Mouse (Mus musculus) heart, embryonic 15.5 days (tissue): Measurements from ENCODE around the gene Srrd. TPM values are rescaled to one million over a fixed set of nuclear protein-coding genes. Genes with fewer than 3 reads are reported as not detected.

Experiments used
- ATAC-seq: fragments of 200-750 bp; cut with Nextera tagmentation; replicated peaks from 2 replicates; pipeline ENCODE4 v1.8.0; 2017; ENCODE audit warnings: low read depth, moderate TSS enrichment; ENCODE audit not compliant: insufficient number of reproducible peaks, insufficient read depth, low FRiP score
- H3K27ac ChIP-seq: fragments of 300-500 bp; sonication (generic); 2 replicates; pipeline ENCODE4 v1.5.1; 2015; ENCODE audit warnings: mild to moderate bottlenecking, inconsistent platforms
- H3K27me3 ChIP-seq: fragments of 300-500 bp; sonication (generic); 2 replicates; pipeline ENCODE4 v1.6.1; 2015; ENCODE audit warnings: inconsistent platforms
- H3K36me3 ChIP-seq: fragments of 300-500 bp; sonication (generic); 2 replicates; pipeline ENCODE4 v1.6.1; 2015; ENCODE audit warnings: mild to moderate bottlenecking, inconsistent platforms
- H3K4me1 ChIP-seq: fragments of 300-500 bp; sonication (generic); replicated peaks from 2 replicates; pipeline ENCODE4 v1.6.1; 2015; ENCODE audit warnings: inconsistent platforms
- H3K4me2 ChIP-seq: fragments of 300-500 bp; sonication (generic); 2 replicates; pipeline ENCODE4 v1.6.1; 2015; ENCODE audit warnings: inconsistent platforms, mild to moderate bottlenecking, moderate library complexity
- H3K4me3 ChIP-seq: fragments of 300-500 bp; sonication (generic); 2 replicates; pipeline ENCODE4 v1.5.1; 2015; ENCODE audit warnings: mild to moderate bottlenecking, inconsistent platforms
- H3K9ac ChIP-seq: fragments of 300-500 bp; sonication (generic); 2 replicates; pipeline ENCODE4 v1.6.1; 2015; ENCODE audit warnings: mild to moderate bottlenecking, inconsistent platforms
- H3K9me3 ChIP-seq: fragments of 300-500 bp; sonication (generic); replicated peaks from 2 replicates; pipeline ENCODE4 v1.6.1; 2016; ENCODE audit warnings: inconsistent platforms
- WGBS: fragments of 180-500 bp; shearing (Covaris S2); methylation state at CpG from one replicate; pipeline ENCODE4 v1.1.7; 2015; ENCODE audit warnings: mixed read lengths; 5-methylcytosine and 5-hydroxymethylcytosine counted together
- polyA plus RNA-seq: library from polyadenylated mRNA; unstranded; fragments of >200 nt; fragmentation: Nextera tagmentation; extraction: Ambion mirVana; gene quantifications from 2 replicates; pipeline ENCODE4 v1.2.1, GENCODE M21; 2015

Gene Srrd
- polyA plus RNA-seq, 1 experiment from 2014 or later: 20.7 TPM

DNA sequence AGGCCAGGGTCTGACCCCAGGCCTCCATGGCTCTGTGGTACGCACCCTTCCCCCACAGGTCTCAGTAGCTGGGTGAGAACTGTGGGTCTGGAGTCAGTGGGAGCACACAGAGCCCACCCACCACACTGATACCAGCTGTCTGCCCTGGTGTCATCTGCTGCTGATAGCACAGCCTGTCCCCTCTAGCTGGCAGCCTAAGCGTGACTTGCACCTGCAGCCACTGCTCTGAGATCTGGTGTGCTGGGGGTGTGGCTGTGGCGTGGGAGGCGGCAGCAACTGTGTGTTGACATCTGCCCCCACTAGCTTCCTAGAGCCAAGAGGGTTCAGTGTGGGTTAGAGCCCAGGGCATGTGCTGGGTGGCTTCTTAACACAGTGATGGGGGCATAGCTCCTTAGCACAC is 33.3 kb upstream of the Srrd start:
- no peak overlapping the region for H3K4me2 ChIP-seq
- H3K36me3 ChIP-seq: peaks cover 24% of the 10 kb centered on the region
- H3K27me3 ChIP-seq: no peaks in the 10 kb centered on the region; the same call in 1 of the 2 replicates
- no peaks in the 10 kb centered on the region for H3K9me3 ChIP-seq
- no peaks in the 10 kb centered on the region for H3K4me1 ChIP-seq
- no peak overlapping the region for H3K27ac ChIP-seq
- ATAC-seq: no peak
- no peak overlapping the region for H3K9ac ChIP-seq
- H3K4me3 ChIP-seq: no peak overlapping the region
- 80% methylated on average over 4 of the region's 4 CpGs for WGBS

DNA sequence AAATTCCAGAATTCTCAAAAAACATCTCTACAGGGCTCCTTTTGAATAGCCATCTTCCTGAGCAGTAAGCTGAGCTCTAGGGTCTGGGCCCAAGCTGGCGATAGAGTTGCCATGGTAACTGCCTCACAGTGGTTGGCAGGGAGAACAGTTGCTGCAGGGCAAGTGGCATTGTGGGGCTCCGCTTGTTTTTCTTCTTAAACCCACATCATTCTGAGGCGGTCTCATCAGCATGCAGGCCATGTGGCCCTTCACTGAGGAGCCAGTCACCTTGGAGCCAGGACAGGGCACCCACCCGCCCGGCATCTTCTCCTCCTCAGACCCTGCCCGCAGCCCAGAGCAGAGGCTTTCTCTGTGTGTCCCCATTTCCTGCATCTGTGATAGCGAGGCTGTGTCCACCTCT is 29.1 kb upstream of the Srrd start:
- no peak overlapping the region for H3K4me3 ChIP-seq
- H3K9ac ChIP-seq: no peak overlapping the region
- H3K27ac ChIP-seq: no peak overlapping the region
- no peaks in the 10 kb centered on the region for H3K27me3 ChIP-seq
- no peaks in the 10 kb centered on the region for H3K9me3 ChIP-seq
- H3K4me2 ChIP-seq: no peak overlapping the region
- no peak for ATAC-seq
- 79% methylated on average over 7 of the region's 7 CpGs for WGBS
- no peaks in the 10 kb centered on the region for H3K4me1 ChIP-seq
- peaks cover 30% of the 10 kb centered on the region for H3K36me3 ChIP-seq

DNA sequence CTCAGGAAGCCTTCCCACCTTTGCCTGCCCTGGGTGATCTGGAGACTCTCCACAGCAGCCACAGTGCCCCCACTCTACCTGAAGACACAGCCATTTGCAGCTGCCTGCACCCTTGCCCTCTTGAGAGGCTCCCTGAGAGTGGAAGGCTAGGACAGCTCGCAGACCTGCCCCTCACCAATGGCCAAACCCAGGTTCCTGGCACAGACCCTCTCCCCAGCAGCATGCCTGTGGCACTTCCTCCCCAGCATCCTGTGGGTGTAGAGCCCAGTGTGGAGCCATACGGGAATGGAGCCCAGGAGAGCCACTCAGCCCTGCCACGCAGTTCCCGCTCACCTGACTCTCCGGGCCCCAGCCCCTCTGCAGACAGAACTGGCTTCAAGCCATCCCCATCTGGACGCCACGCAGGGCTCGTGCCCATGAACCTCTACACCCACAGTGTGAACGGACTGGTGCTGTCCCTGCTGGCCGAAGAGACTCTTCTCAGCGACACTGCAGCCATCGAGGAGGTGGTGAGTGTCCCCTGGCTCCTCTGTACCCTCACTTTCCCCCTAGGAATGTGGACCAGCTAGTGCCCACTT is 27.5 kb upstream of the Srrd start:
- H3K27ac ChIP-seq: no peak overlapping the region
- H3K27me3 ChIP-seq: no peaks in the 10 kb centered on the region
- 90% methylated on average over 12 of the region's 12 CpGs for WGBS
- H3K9ac ChIP-seq: no peak overlapping the region
- peaks cover 36% of the 10 kb centered on the region for H3K36me3 ChIP-seq
- H3K4me3 ChIP-seq: no peak overlapping the region
- no peaks in the 10 kb centered on the region for H3K9me3 ChIP-seq
- no peaks in the 10 kb centered on the region for H3K4me1 ChIP-seq
- no peak overlapping the region for H3K4me2 ChIP-seq
- ATAC-seq: no peak

DNA sequence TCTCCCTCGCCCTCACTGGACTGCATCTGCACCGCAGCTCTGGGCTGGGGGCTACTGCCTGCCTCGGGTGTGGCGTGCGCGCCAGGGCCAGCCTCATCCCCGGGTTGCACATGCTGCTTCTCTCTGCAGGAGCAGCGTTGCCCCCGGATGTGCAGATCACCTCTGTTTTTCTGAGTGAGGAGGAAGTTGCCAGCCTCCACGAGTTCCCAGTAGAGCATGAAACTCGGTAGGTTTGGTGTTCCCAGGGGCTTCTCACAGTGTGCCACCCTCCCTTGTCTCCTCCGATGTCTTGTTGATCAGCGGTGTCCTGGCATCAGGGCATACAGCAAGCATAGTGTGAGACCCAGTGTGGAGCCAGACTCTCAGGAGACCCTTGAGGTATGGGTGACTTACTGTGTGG is 26.5 kb upstream of the Srrd start:
- Histone ChIP-seq H3K27me3 (no peaks in the 10 kb centered on the region), H3K9me3 (no peaks in the 10 kb centered on the region), H3K9ac (no peak overlapping the region), H3K27ac (no peak overlapping the region), H3K4me3 (no peak overlapping the region), H3K4me2 (no peak overlapping the region), H3K4me1 (no peaks in the 10 kb centered on the region), H3K36me3 (peaks cover 30% of the 10 kb centered on the region)
- whole genome bisulfite sequencing: 91% methylated on average over 13 of the region's 13 CpGs
- ATAC-seq: no peak

DNA sequence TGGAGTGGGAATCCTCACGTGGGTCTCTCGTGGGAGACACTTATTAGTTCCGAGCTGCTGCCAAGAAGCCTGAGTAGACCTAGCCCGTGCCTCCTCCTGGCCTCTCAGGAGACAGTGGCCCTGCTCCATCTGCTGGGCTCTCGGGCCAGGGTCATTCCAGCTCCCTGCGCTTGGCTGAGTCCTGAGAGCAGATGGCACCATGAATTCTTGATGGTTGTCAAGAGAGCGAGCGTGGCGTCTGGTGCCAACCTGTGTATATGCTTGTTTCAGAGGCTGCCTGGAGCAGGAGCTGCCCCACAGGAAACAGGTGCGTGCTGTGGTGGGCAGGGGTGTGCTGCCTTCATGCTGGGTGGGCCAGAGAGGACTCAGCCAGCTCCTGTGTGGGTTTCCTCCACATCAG is 25.8 kb upstream of the Srrd start:
- Histone ChIP-seq H3K4me3 (no peak overlapping the region), H3K9ac (no peak overlapping the region), H3K4me1 (no peaks in the 10 kb centered on the region), H3K4me2 (no peak overlapping the region), H3K27ac (no peak overlapping the region), H3K9me3 (no peaks in the 10 kb centered on the region), H3K27me3 (no peaks in the 10 kb centered on the region), H3K36me3 (peaks cover 36% of the 10 kb centered on the region)
- no peak for ATAC-seq
- 86% methylated on average over 10 of the region's 10 CpGs for WGBS

DNA sequence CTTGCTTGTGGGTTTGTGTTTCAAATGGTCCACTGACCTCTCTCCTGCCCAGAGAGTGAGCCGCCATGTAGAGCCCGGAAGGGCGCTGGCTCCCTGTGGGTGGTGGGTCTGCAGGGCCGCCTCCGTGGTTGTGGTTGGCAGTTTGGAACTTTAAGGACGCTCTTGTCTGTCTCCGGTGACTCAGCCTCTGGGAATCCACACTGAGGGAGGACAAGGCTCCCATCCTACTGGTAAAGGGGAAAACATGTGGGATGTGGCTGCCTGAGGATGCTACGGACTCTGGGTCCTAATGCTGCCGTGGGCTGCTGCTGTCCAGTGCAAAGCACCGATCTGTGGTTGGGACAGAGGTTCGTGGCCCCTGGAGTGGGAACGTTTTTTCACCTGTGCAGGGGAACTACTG is 25.1 kb upstream of the Srrd start:
- Histone ChIP-seq H3K27me3 (no peaks in the 10 kb centered on the region), H3K27ac (no peak overlapping the region), H3K9ac (no peak overlapping the region), H3K36me3 (peaks cover 43% of the 10 kb centered on the region), H3K4me1 (no peaks in the 10 kb centered on the region), H3K4me3 (no peak overlapping the region), H3K4me2 (no peak overlapping the region), H3K9me3 (no peaks in the 10 kb centered on the region)
- 77% methylated on average over 12 of the region's 12 CpGs for WGBS
- ATAC-seq: no peak

DNA sequence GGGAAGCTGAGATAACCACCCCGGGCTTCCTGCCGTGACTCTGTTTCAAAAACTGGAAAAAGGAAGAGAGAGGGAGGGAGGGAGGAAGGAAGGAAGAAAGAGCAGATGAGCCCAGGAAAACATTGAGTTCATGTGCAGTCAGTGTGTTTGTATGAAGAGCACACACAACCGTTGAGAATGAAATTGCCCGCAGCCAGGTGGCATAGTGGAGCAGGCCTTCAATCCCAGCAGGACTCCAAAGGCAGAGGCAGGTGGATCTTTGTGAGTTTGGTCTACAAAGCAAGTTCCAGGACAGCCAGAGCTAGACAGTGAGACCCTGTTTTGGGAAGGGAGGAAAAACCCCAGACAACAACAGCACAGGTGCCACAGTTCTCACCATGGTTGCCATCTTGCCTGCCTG is 24.5 kb upstream of the Srrd start:
- H3K36me3 ChIP-seq: peaks cover 42% of the 10 kb centered on the region
- ATAC-seq: no peak
- H3K4me1 ChIP-seq: no peaks in the 10 kb centered on the region
- 83% methylated on average over 4 of the region's 4 CpGs for WGBS
- H3K27ac ChIP-seq: no peak overlapping the region
- H3K9me3 ChIP-seq: no peaks in the 10 kb centered on the region
- H3K4me3 ChIP-seq: no peak overlapping the region
- H3K9ac ChIP-seq: no peak overlapping the region
- H3K4me2 ChIP-seq: no peak overlapping the region
- no peaks in the 10 kb centered on the region for H3K27me3 ChIP-seq

DNA sequence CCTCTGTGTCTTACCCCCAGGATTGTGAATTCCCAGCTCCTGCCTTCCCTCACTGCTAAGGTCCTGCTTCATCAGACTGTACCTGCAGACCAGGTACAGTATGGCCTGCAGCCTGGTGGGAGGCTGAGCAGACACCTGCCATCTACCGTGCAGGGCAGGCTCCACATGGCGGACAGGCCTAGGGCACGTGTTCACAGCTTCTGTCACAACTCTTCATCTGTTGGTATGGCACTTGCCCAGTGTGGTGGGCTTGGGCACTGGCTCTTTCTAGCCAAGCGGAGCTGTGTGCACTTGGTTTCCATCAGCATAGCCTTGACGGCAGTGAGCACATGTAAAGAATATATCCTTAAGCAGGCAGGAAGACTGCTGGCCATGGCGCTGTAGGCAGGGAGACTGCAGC is 24.0 kb upstream of the Srrd start:
- H3K27ac ChIP-seq: no peak overlapping the region
- H3K9ac ChIP-seq: no peak overlapping the region
- ATAC-seq: no peak
- no peaks in the 10 kb centered on the region for H3K27me3 ChIP-seq
- 90% methylated on average over 6 of the region's 6 CpGs for WGBS
- H3K4me3 ChIP-seq: no peak overlapping the region
- H3K4me2 ChIP-seq: no peak overlapping the region
- peaks cover 41% of the 10 kb centered on the region for H3K36me3 ChIP-seq
- H3K4me1 ChIP-seq: no peaks in the 10 kb centered on the region
- H3K9me3 ChIP-seq: no peaks in the 10 kb centered on the region

DNA sequence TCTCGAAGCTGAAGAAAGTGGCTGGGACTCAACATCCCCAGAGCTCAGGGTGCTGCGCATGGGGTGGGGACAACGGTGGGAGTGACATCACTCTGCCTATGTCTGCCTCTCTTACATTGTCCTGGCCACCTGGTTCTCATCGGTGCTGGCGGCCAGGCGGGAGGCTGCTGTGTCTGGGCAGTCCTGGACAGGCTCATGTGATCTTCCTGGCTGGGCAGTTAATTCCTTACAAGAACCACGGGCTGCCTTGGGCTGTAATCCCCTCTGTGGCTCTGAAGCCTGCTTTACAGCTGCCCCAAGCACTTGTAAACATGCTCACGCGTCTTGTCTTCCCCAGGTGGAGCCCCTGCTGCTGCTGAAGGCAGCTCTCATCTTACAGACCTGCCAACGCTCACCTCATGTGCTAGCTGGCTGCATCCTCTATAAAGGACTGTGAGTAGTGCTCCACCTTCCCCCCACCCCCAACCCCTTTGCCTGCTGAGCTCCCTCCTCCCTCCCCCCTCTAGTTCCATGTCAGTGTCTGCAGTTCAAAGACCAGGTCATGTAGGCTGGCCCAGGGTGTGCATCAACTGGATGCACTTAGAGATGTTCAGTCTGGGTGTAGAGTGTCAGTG is 21.5 kb upstream of the Srrd start:
- Histone ChIP-seq H3K27me3 (no peaks in the 10 kb centered on the region), H3K9ac (no peak overlapping the region), H3K4me1 (no peaks in the 10 kb centered on the region), H3K36me3 (peaks cover 26% of the 10 kb centered on the region), H3K27ac (no peak overlapping the region), H3K4me3 (no peak overlapping the region), H3K9me3 (no peaks in the 10 kb centered on the region), H3K4me2 (no peak overlapping the region)
- 74% methylated on average over 10 of the region's 10 CpGs for WGBS
- no peak for ATAC-seq

DNA sequence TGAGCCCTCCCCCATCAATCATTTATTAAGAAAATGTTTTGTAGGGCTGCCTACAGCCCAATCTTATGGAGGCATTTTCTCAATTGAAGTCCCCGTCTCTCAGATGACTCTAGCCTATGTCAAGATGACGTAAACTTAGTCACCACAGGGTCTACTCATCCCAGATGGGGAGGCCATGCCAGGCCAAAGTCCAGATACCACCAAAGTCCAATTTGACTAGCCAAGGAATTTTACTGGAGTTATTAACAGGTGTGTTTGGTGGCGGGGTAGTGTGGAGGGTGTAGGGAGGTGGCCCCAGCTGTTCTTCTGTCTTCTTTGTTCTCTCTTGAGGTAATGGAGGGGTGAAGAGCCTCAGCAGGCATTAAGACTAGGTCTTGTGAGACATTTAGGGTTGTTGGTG is 17.2 kb upstream of the Srrd start:
- Histone ChIP-seq H3K27ac (no peak overlapping the region), H3K4me3 (no peak overlapping the region), H3K9ac (no peak overlapping the region), H3K27me3 (no peaks in the 10 kb centered on the region), H3K4me2 (no peak overlapping the region), H3K9me3 (no peaks in the 10 kb centered on the region), H3K4me1 (no peaks in the 10 kb centered on the region; the same call in 1 of the 2 replicates), H3K36me3 (peaks cover 20% of the 10 kb centered on the region)
- 85% methylated on average over 3 of the region's 3 CpGs for WGBS
- ATAC-seq: no peak

DNA sequence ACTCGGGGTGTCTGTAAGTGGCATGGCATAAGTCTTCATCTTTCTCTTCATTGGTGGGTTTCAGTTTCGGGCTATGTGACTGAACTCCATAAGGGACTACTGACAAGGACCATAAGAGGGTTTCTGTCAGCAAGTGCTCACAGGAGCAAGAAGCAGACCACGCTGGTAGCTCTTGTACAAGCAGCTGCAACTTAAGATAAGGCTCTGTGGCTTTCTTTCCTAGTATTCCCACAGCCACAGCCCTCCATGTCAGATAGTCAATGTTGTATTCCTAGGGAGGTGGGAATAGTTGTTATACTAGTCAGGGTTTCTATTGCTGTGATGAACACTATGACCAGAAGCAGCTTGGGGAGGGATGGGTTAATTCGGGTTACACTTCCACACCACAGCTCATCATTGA is 16.7 kb upstream of the Srrd start:
- ATAC-seq: no peak
- WGBS: 49% methylated on average over 4 of the region's 4 CpGs

DNA sequence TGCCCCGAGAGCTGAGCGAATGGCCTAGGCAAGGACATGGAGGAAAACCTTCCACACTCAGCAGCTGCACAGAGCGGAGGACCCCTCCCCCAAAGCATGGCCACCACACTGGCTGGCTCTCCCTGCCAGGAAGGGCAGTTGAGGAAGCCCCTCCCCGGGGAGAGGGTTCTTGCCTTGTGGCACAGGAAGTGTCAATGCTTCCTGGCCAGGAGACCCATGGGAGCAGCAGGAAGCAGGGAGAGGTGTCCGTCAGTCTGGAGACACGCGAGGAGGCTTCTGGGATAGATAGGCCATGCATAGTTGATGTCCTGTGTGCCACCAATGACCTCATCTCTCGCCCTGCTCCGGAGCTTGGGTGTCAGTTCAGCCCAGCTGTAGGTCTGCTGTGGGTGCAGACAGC is 13.5 kb upstream of the Srrd start:
- Histone ChIP-seq H3K27ac (no peak overlapping the region), H3K27me3 (no peaks in the 10 kb centered on the region), H3K9ac (no peak overlapping the region), H3K36me3 (peaks cover 9% of the 10 kb centered on the region; the same call in 1 of the 2 replicates), H3K4me2 (no peak overlapping the region), H3K4me1 (no peaks in the 10 kb centered on the region; the same call in 1 of the 2 replicates), H3K9me3 (no peaks in the 10 kb centered on the region), H3K4me3 (no peak overlapping the region)
- no peak for ATAC-seq
- WGBS: 80% methylated on average over 9 of the region's 9 CpGs

More for the DNA sequence above, 16.7 kb upstream of the Srrd start:
- Histone ChIP-seq H3K9me3 (no peaks in the 10 kb centered on the region), H3K9ac (no peak overlapping the region), H3K27me3 (no peaks in the 10 kb centered on the region), H3K4me1 (no peaks in the 10 kb centered on the region; the same call in 1 of the 2 replicates), H3K4me2 (no peak overlapping the region), H3K36me3 (peaks cover 24% of the 10 kb centered on the region), H3K4me3 (no peak overlapping the region), H3K27ac (no peak overlapping the region)
